Mouse (Mus musculus): ENCODE measurements around the gene Ppp1r12c. TPM values are rescaled to one million over a fixed set of nuclear protein-coding genes. Genes with fewer than 3 reads are reported as not detected.
A peak's percentile ranks its signal among the peaks of the same experiment; 100 is the strongest.
"Not testable (repeated sequence)": the region's sequence is repeated elsewhere in the genome, so short reads cannot be mapped to it uniquely, and the experiment has no call there.

Ppp1r12c gene
- polyA plus RNA-seq, 1 experiment from 2014 or later: 50.3 TPM

GRCm38 (mm10) chr7:4526341-4527301 lies 25.1 kb upstream of the Ppp1r12c start:
- H3K9ac ChIP-seq: 0 out of 2 replicates have a peak overlapping the region, but pooled peaks have one; percentile 20
- peak overlapping the region; percentile 60 for H3K4me2 ChIP-seq
- no peaks in the 10 kb centered on the region for H3K9me3 ChIP-seq
- peak overlapping the region; percentile 34 for H3K4me3 ChIP-seq
- peak overlapping the region; percentile 59; the same call in 1 of the 2 replicates for H3K27ac ChIP-seq
- peak; percentile 94 for ATAC-seq (replicated peaks)
- H3K4me1 ChIP-seq: peaks cover 15% of the 10 kb centered on the region; the same call in 1 of the 2 replicates
- H3K27me3 ChIP-seq (replicated peaks): peaks cover 11% of the 10 kb centered on the region
- 22% methylated on average over 40 of the region's 40 CpGs for WGBS
- H3K36me3 ChIP-seq (replicated peaks): no peaks in the 10 kb centered on the region

- not testable (repeated sequence) for ATAC-seq (replicated peaks); H3K4me2 ChIP-seq; H3K27ac ChIP-seq; H3K36me3 ChIP-seq (replicated peaks); H3K9ac ChIP-seq; H3K9me3 ChIP-seq; H3K4me3 ChIP-seq
- 69% methylated on average over 15 of the region's 15 CpGs for WGBS
- Histone ChIP-seq H3K4me1 (peaks cover 18% of the 10 kb centered on the region), H3K27me3 (replicated peaks) (peaks cover 17% of the 10 kb centered on the region)
Observed at GRCm38 (mm10) chr7:4524212-4524922, 22.9 kb upstream of the Ppp1r12c start, which contains the start of gene Tnni3. Tnni3 (minus strand) TSS chr7:4524229.

- Histone ChIP-seq H3K4me2 (no peak overlapping the region), H3K9ac (no peak overlapping the region), H3K9me3 (no peaks in the 10 kb centered on the region), H3K4me3 (no peak overlapping the region), H3K27ac (no peak overlapping the region), H3K36me3 (replicated peaks) (no peaks in the 10 kb centered on the region), H3K4me1 (peaks cover 18% of the 10 kb centered on the region), H3K27me3 (replicated peaks) (peaks cover 17% of the 10 kb centered on the region)
- ATAC-seq (replicated peaks): no peak
- WGBS: 93% methylated on average over 33 of the region's 33 CpGs
Observed at GRCm38 (mm10) chr7:4523205-4524130, 22.0 kb upstream of the Ppp1r12c start.

GRCm38 (mm10) chr7:4522292-4522691 lies 20.8 kb upstream of the Ppp1r12c start:
- Histone ChIP-seq H3K27ac (no peak overlapping the region), H3K4me2 (no peak overlapping the region), H3K36me3 (replicated peaks) (no peaks in the 10 kb centered on the region), H3K9me3 (no peaks in the 10 kb centered on the region), H3K9ac (no peak overlapping the region), H3K4me1 (peaks cover 16% of the 10 kb centered on the region), H3K4me3 (no peak overlapping the region), H3K27me3 (replicated peaks) (peaks cover 15% of the 10 kb centered on the region)
- 87% methylated on average over 6 of the region's 6 CpGs for WGBS
- ATAC-seq (replicated peaks): no peak

- H3K4me1 ChIP-seq: peaks cover 8% of the 10 kb centered on the region
- no peaks in the 10 kb centered on the region for H3K9me3 ChIP-seq
- H3K27ac ChIP-seq: no peak overlapping the region
- no peak overlapping the region for H3K9ac ChIP-seq
- peaks cover 11% of the 10 kb centered on the region; the same call in 1 of the 2 replicates for H3K27me3 ChIP-seq (replicated peaks)
- H3K36me3 ChIP-seq (replicated peaks): no peaks in the 10 kb centered on the region
- peak overlapping the region; percentile 42 for H3K4me2 ChIP-seq
- no peak for ATAC-seq (replicated peaks)
- peak overlapping the region; percentile 19 for H3K4me3 ChIP-seq
- WGBS: 35% methylated on average over 31 of the region's 32 CpGs
Observed at GRCm38 (mm10) chr7:4521231-4522003, 19.9 kb upstream of the Ppp1r12c start.

GRCm38 (mm10) chr7:4518487-4518886 lies 17.0 kb upstream of the Ppp1r12c start:
- Histone ChIP-seq H3K27me3 (replicated peaks) (peaks cover 11% of the 10 kb centered on the region; the same call in 1 of the 2 replicates), H3K4me2 (no peak overlapping the region), H3K4me3 (no peak overlapping the region), H3K4me1 (peaks cover 6% of the 10 kb centered on the region; the same call in 1 of the 2 replicates), H3K9ac (no peak overlapping the region), H3K27ac (no peak overlapping the region), H3K9me3 (no peaks in the 10 kb centered on the region), H3K36me3 (replicated peaks) (no peaks in the 10 kb centered on the region)
- ATAC-seq (replicated peaks): no peak
- WGBS: 81% methylated on average over 1 of the region's 1 CpGs

- H3K27ac ChIP-seq: no peak within 1 kb of the TSS
- 26% methylated on average over 4 of the region's 4 CpGs for WGBS
- H3K9me3 ChIP-seq: no peaks in the 10 kb centered on the region
- ATAC-seq (replicated peaks): no peak
- no peak within 1 kb of the TSS for H3K4me2 ChIP-seq
- peaks cover 6% of the 10 kb centered on the region; the same call in 1 of the 2 replicates for H3K4me1 ChIP-seq
- H3K9ac ChIP-seq: no peak within 1 kb of the TSS
- peaks cover 7% of the 10 kb centered on the region; the same call in 1 of the 2 replicates for H3K27me3 ChIP-seq (replicated peaks)
- H3K36me3 ChIP-seq (replicated peaks): no peaks in the 10 kb centered on the region
- no peak within 1 kb of the TSS for H3K4me3 ChIP-seq
Observed at GRCm38 (mm10) chr7:4516332-4517050, 15.0 kb upstream of the Ppp1r12c start, which contains the start of gene Tnnt1. Tnnt1 (minus strand) TSS chr7:4516382.

- Histone ChIP-seq H3K4me1 (0 out of 2 replicates have a peak, but pooled peaks cover 4% of the 10 kb centered on the region), H3K27me3 (replicated peaks) (0 out of 2 replicates have a peak, but pooled peaks cover 4% of the 10 kb centered on the region), H3K9me3 (no peaks in the 10 kb centered on the region), H3K36me3 (replicated peaks) (no peaks in the 10 kb centered on the region), H3K4me2 (no peak overlapping the region), H3K9ac (no peak overlapping the region), H3K27ac (no peak overlapping the region), H3K4me3 (no peak overlapping the region)
- WGBS: 68% methylated on average over 6 of the region's 6 CpGs
- no peak for ATAC-seq (replicated peaks)
Observed at GRCm38 (mm10) chr7:4515853-4516252, 14.4 kb upstream of the Ppp1r12c start.

GRCm38 (mm10) chr7:4513829-4514712 lies 12.6 kb upstream of the Ppp1r12c start:
- Histone ChIP-seq H3K4me1 (0 out of 2 replicates have a peak, but pooled peaks cover 4% of the 10 kb centered on the region), H3K36me3 (replicated peaks) (no peaks in the 10 kb centered on the region), H3K27me3 (replicated peaks) (no peaks in the 10 kb centered on the region), H3K9me3 (no peaks in the 10 kb centered on the region), H3K27ac (no peak overlapping the region), H3K9ac (no peak overlapping the region), H3K4me2 (no peak overlapping the region), H3K4me3 (no peak overlapping the region)
- WGBS: 46% methylated on average over 6 of the region's 6 CpGs
- ATAC-seq (replicated peaks): no peak

- no peak overlapping the region for H3K27ac ChIP-seq
- H3K9ac ChIP-seq: no peak overlapping the region
- H3K4me2 ChIP-seq: no peak overlapping the region
- ATAC-seq (replicated peaks): no peak
- no peak overlapping the region for H3K4me3 ChIP-seq
- H3K36me3 ChIP-seq (replicated peaks): no peaks in the 10 kb centered on the region
- 0 out of 2 replicates have a peak, but pooled peaks cover 4% of the 10 kb centered on the region for H3K4me1 ChIP-seq
- no peaks in the 10 kb centered on the region for H3K9me3 ChIP-seq
- H3K27me3 ChIP-seq (replicated peaks): no peaks in the 10 kb centered on the region
- WGBS: 28% methylated on average over 13 of the region's 13 CpGs
Observed at GRCm38 (mm10) chr7:4513236-4513635, 11.8 kb upstream of the Ppp1r12c start.

Measured in midbrain, embryonic 15.5 days (tissue).